Mouse (Mus musculus) heart, postnatal 36 days (tissue): Measurements from ENCODE around the gene Trap1. TPM values are rescaled to one million over a fixed set of nuclear protein-coding genes. Genes with fewer than 3 reads are reported as not detected.
"Not testable (repeated sequence)": the region's sequence is repeated elsewhere in the genome, so short reads cannot be mapped to it uniquely, and the experiment has no call there.

Experiments used
- DNase-seq, 2 experiments: peaks; one replicate each; pipeline ENCODE4 v3.0.0; 2021 to 2022
- intact Hi-C: fragments of 180-260 bp; cut with DNase I; formaldehyde crosslinking; loops from one replicate; pipeline ENCODE4 v1.15.1; 2025
- total RNA-seq, 2 experiments: library from RNA; stranded (reverse); gene quantifications; 2 replicates each; pipeline ENCODE4 v1.2.3; 2021

Trap1 gene
- total RNA-seq, 2 experiments from 2014 or later, result 155 TPM

DNA sequence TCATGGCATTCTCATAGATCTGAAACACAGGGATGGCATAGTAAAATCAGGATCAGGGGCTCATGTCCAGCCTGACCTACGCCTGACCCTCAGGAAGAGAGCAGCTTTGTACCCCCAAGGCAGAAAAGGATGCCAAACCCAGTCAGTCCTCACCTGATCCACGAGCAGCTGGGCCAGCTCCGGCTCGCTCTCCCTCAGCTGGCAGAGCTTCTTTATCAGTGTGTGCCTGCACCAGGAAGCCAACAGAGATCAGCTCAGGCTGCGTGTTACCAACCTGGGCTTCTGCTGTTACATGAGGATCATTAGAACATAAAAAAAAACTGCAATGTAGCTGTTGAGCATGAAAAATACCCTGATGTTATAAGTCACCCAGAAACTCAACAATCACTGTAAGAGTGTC, 37.4 kb downstream of the Trap1 start:
- intact Hi-C loops, result no loop called here
- DNase-seq, result no peak

GRCm38 (mm10) chr16:4037690-4038089, 39.9 kb downstream of the Trap1 start:
- intact Hi-C loops, result no loop called here
- no peak for DNase-seq

- intact Hi-C loops, result no loop called here
- DNase-seq, result no peak
These were observed 40.8 kb downstream of the Trap1 start, which contains the start of gene Dnase1 for GRCm38 (mm10) chr16:4036807-4037206. TSS of gene Dnase1 (plus strand) at chr16:4036942.

GRCm38 (mm10) chr16:4035575-4035974, 42.1 kb downstream of the Trap1 start:
- no peak for DNase-seq
- intact Hi-C loops, result no loop called here

DNA sequence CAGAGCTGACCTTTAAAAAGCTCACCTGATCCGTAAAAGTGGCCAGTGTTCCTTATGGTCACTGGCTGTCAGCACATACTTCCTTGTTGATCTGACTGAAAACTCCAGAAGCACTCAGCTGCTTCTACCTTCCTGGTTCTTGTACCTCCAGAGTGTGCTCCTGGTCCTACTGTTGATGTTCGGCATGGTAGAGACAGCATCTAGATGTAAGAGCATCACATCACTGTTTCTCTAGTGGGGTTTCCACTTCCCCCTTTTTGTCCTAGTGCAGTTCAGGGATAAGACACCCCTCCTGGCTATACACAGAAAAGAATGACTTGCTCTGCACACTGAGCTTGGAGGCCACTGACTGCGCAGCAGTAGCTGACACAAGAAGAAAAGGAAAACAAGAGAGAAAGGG, 43.2 kb downstream of the Trap1 start:
- intact Hi-C loops, result no loop called here
- no peak for DNase-seq

DNA sequence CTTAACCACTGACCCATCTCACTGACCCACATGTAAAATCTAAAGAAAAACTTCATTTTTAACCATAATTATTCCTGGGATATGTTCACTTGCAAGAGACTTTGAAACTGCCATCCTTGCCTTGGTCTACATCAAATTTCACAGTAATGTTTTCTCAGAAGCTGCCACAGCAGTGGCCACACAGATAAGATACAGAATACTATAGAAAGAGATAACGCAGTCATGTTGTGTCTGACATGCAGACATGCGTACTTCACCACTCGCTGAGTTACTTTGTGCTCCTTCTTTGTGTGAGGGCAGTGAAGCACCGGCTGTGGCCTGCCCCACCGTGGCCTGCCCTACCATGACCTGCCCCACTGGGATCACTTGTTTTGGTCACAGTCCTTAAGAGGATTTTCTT, 43.7 kb downstream of the Trap1 start:
- no peak for DNase-seq
- intact Hi-C loops, result no loop called here

DNA sequence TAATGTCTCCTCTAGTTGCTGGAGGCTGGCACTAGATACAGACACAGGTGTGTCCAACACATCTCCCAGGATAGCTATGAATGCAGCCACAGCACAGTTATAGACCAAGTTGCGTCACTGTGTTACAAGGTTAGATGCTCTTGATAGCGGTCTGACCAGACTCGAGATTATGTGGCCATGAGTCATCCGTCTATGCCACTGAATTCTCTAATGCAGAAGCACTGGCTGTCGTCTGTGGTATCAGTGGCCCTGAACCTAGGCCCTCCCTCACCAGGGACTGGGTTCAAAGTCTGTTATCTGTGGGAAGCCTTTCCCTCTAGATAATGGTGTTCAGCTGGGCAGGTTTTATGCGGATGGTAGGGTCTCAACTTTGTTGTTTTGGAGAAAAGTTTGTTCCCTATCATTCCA, 45.3 kb downstream of the Trap1 start:
- intact Hi-C loops, result no loop called here
- no peak for DNase-seq

DNA sequence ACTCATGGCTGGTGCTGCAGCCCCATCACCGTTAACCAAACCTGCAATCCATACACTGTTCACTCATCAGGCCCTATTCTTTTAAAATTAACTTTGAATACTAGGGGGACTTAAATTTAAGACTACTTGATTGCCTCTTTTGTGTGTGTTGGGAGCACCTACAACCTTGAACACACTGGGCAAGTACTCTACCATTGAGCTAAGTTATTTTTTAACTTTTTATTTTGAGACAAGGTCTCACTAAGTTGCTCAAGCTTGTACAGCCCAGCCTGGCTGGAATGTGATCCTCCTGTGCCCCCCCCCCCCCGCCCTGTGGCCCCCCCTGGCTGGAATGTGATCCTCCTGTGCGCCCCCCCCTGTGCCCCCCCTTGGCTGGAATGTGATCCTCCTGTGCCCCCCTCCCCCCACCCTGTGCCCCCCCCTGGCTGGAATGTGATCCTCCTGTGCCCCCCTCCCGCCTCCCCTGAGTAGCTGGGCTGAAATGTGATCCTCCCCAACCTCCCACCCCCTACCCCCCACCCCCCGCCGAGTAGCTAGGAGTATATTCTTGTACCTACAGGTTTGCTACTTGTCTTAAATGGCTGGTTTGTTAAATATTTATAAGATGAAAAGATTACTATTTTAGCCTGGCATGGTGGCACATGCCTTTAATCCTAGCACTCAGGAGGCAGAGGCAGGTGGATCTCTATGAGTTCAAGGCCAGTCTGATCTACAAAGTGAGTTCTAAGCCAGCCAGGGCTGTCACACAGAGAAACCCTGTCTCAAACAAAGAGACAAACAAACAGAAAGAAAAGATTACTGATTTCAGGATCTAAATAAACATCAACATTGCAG, 46.0 kb downstream of the Trap1 start:
- DNase-seq, result no peak
- intact Hi-C loops, result no loop called here

GRCm38 (mm10) chr16:4030501-4030900, 47.1 kb downstream of the Trap1 start:
- intact Hi-C loops, result no loop called here

GRCm38 (mm10) chr16:4029371-4029841, 48.2 kb downstream of the Trap1 start:
- DNase-seq, result no peak
- intact Hi-C loops, result no loop called here

More at GRCm38 (mm10) chr16:4030501-4030900, 47.1 kb downstream of the Trap1 start:
- no peak for DNase-seq

- intact Hi-C loops, result no loop called here
- DNase-seq, result no peak
These were observed 50.4 kb downstream of the Trap1 start for GRCm38 (mm10) chr16:4027211-4027610.

- DNase-seq, result no peak
- intact Hi-C loops, result no loop called here
These were observed 51.0 kb downstream of the Trap1 start for GRCm38 (mm10) chr16:4026672-4027071.

- intact Hi-C loops, result no loop called here
- no peak for DNase-seq
These were observed 54.9 kb downstream of the Trap1 start for GRCm38 (mm10) chr16:4022719-4023118.

- DNase-seq, result no peak
- intact Hi-C loops, result no loop called here
These were observed 56.4 kb downstream of the Trap1 start for GRCm38 (mm10) chr16:4021241-4021640.

DNA sequence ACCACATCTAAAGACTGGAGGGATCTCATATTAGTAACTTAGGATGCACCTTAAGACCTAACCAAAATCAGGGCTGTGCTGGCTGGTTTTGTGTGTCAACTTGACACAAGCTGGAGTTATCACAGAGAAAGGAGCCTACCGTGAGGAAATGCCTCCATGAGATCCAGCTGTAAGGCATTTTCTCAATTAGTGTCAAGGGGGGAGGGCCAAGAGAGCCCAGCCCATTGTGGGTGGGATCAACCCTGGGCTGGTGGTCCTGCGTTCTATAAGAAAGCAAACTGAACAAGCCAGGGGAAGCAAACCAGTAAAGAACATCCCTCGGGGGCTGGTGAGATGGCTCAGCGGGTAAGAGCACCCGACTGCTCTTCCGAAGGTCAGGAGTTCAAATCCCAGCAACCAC, 60.2 kb downstream of the Trap1 start:
- intact Hi-C loops, DNase-seq: not testable (repeated sequence)

DNA sequence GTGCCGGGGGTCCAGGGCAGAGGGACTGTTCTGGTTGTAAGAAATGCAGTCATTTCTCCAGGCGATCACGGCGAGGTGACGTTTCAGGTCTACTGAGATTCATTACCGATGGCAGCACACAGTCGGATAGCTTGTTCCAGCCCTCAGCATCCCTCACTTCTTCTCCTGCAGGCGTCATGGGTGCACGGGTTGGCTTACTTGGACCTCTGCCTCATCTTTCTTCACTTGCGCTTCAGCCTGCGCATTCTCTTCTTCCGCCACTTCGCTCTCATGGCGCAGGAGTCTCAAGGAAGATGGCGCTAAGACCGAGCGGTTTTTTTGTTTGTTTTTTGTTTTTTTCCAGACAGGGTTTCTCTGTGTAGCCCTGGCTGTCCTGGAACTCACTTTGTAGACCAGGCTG, 60.8 kb downstream of the Trap1 start:
- intact Hi-C loops, DNase-seq: not testable (repeated sequence)

- intact Hi-C loops, result no loop called here
- no peak for DNase-seq
These were observed 63.5 kb downstream of the Trap1 start for GRCm38 (mm10) chr16:4014040-4014668.

- no peak for DNase-seq
- intact Hi-C loops, result no loop called here
These were observed 64.6 kb downstream of the Trap1 start for GRCm38 (mm10) chr16:4012882-4013570.

DNA sequence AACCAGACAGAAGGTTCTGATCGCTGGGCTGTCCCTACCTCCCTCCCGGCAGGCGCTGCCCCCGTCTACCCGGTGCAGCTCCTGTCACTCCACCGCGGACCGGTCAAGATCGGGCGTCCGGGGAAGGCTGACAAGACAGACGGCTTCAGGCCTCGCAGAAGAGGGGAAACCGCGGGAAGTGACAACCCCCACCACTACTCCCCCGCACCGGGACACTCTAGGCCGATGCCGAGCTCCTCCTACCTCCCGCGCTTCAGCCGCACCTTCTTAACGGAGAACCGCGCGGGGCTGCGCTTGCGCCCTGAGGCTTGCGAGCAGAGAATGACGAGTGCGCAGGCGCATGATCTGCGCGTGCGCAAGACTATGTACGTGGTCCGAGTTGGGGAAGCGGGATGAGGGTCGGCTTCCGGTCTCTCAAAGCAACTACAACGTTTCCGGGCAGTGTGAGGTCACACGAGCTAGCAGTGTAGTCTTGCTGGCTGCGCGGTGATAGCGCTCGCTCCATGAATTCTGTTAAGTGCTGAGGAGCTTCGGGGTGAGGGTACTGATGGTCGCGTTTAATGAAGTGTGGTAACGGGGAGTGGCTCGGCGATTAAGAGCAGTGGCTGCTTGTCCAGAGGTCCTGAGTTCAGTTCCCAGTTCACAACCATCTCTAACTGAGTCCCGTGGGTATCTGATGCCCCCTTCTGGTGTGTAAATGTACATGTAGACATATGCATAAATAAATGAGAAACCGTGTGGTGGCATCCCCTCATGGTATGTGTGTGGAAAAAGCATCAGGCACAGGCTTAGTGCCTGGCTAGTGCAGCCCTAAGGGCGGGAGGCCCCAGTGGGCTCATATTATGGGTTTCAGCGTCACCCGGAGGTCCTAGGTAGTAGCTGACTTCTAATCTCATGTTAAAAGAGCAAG, 73.9 kb downstream of the Trap1 start, which contains the start of gene Slx4:
Gene Slx4 (minus strand): TSS at position 282 of the 910 bp plus-strand sequence.
- intact Hi-C loops, result loop anchor here (1.0 to 5.0 kb wide), 4 partner anchors 94 to 256 kb away; partner anchors contain the start of genes Crebbp and Zfp174
- peak; percentile 93 to 95 for DNase-seq
